Mouse (Mus musculus): ENCODE data around the gene Cdc14b.
A peak's percentile ranks its signal among the peaks of the same experiment; 100 is the strongest.
"Not testable (repeated sequence)": the region's sequence is repeated elsewhere in the genome, so short reads cannot be mapped to it uniquely, and the experiment has no call there.

Gene Cdc14b

DNA sequence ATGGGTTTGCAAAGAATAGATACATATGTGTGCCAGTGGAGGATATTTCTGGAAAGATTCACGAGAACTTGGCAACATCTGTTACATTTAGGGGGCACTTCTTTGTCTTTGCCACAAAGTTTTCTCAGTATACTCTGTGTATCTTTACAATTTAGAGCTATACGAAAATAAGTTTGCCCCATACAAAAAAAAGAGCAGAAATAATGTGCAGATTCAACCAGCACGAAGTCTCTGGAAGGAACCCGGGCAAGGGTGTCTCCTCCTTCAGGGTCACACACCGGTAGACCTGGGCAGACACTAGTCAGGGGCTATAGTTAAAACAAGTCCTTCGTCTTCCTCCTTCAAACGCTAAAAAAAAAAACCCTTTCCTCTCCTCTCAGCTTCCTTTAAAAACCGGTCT lies 1.7 kb downstream of the Cdc14b start:
- no peak for DNase-seq

DNA sequence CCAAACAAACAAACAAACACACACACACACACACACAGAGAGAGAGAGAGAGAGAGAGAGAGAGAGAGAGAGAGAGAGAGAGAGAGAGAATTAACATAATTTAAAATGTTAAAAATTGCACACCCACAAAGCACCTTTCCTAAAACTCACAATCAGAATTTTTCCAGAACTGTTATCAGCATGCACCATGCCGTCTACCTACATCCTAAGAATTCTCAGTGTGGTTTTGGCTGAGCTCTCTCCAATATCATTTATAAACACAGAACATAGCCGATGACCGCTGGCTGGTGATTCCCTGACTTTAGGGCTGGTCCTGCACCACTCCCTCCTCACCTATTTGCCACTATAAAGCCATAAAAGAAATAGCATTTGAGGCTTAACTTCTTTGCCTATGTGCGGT lies 6.7 kb downstream of the Cdc14b start:
- no peak for DNase-seq

DNA sequence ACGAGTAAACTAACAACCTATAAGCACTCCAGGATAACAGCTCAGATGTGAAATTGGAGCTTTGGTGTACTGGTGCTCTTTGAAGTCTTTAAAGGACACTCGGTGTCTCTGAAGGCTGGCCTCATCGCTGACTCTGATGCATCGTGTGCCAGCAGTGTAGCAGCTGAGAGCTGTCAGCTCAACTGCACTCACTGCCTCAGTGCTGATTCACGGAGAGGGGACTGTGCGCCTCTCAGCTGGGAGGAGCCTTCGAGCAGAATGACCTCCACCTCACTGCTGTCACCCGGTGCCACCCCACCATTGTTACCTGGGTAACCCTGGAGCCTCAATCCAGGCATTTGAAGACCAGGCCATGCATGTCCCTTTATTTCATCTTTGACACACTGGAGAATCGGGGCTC lies 7.9 kb downstream of the Cdc14b start:
- DNase-seq: no peak

DNA sequence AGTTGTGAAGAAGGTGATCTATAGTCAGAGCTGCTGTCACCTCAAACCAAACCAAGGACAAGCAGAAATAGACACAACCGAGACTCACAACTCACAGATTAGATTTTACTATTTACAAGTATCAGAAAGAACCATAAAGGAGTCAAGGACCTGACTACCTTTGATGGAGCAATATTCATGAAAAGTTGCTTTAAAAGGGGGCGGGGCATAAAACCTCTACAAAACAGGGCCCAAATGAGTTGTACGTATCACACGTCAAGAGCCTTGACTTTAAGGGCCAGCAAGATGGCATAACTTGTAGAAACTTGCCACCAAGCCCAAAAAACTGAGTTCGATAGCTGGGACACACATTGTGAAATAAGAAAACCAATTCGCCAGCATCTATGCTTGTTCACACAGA lies 10.5 kb downstream of the Cdc14b start:
- no peak for DNase-seq

GRCm38 (mm10) chr13:64259903-64260302 lies 15.2 kb downstream of the Cdc14b start:
- DNase-seq: no peak

- DNase-seq: no peak
Measured at GRCm38 (mm10) chr13:64258516-64258821, 16.6 kb downstream of the Cdc14b start.

- no peak for DNase-seq
Measured at GRCm38 (mm10) chr13:64257814-64258515, 17.1 kb downstream of the Cdc14b start.

DNA sequence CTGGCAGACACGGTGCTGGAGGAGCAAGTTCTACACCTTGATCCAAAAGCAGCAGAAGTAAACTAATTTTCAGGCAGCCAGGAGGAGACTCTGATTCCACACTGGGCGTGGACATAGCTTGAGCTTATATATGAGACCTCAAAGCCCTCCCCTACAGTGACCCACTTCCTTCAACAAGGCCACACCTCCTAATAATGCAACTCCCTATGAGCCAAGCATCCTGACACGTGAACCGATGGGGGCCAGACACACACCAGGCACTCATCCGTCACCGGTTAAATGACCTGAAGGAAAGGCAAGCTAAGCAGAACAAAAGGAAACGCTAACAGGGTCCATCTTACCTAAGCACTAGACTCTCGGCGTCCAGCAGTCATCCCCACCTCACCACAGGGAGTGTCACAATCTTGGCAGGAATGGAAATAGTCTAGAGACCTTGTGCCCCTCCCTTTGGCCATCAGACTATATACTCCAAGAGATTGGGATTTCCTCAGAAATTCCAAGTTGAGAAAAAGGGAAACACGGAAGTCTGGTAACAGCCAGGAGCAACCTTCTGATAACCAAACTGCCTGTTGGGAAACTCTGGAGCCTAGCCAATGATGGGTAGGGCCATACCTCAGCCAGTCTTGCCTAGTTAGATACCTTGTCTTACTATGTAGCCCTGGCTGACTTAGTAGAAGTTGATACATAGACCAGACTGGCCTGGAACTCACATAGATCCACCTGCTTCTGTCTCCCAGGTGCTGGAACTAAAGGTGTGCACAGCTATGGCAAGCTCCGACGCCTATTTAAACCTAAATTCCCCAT lies 17.9 kb downstream of the Cdc14b start:
- DNase-seq: peak; percentile 28

DNA sequence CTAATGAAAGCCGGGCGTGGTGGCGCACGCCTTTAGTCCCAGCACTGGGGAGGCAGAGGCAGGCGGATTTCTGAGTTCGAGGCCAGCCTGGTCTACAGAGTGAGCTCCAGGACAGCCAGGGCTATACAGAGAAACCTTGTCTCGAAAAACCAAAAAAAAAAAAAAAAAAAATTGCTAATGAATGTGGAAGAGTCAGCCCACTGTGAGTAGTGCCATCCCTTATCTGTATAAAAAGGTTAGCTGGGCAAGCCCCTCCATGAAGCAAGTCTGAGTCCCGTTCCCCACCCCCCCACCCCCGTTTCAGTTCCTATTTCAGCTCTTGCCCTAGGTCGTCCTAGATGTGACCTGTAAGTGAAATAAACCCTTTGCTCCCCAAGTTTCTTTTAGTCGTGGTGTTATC lies 20.9 kb downstream of the Cdc14b start:
- DNase-seq: not testable (repeated sequence)

DNA sequence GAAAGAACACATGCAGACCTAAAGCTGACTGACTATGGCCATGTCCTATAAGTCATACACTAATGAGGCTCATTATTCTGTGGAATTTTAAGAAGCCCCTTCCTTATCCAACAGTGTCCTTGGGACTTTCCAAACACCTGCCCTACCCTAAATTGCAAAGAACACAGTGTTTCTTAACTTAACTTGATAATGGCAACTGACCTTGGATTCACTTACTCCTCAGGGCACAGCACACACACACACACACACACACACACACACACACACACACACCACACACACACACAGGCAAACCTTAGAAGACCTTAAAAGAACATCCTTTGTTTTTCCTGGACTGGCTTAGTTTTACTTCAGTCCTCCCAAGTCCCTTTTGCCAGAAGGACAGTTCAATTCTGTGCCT lies 21.4 kb downstream of the Cdc14b start:
- DNase-seq: no peak

- no peak for DNase-seq
Measured at GRCm38 (mm10) chr13:64252147-64252546, 22.9 kb downstream of the Cdc14b start.

GRCm38 (mm10) chr13:64250363-64250762 lies 24.7 kb downstream of the Cdc14b start:
- no peak for DNase-seq

GRCm38 (mm10) chr13:64248775-64249524 lies 26.1 kb downstream of the Cdc14b start:
- DNase-seq: peak; percentile 86

GRCm38 (mm10) chr13:64248161-64248774 lies 26.8 kb downstream of the Cdc14b start:
- DNase-seq: peak; percentile 17

- no peak for DNase-seq
Measured at GRCm38 (mm10) chr13:64246106-64246505, 29.0 kb downstream of the Cdc14b start.

GRCm38 (mm10) chr13:64244685-64245261 lies 30.3 kb downstream of the Cdc14b start:
- no peak for DNase-seq

- no peak for DNase-seq
Measured at GRCm38 (mm10) chr13:64242721-64243120, 32.4 kb downstream of the Cdc14b start.

- DNase-seq: no peak
Measured at GRCm38 (mm10) chr13:64240626-64241025, 34.5 kb downstream of the Cdc14b start.

GRCm38 (mm10) chr13:64237681-64238157 lies 37.4 kb downstream of the Cdc14b start:
- no peak for DNase-seq

GRCm38 (mm10) chr13:64237000-64237680 lies 38.0 kb downstream of the Cdc14b start:
- DNase-seq: no peak

- no peak for DNase-seq
Measured at GRCm38 (mm10) chr13:64235777-64236176, 39.3 kb downstream of the Cdc14b start.

DNA sequence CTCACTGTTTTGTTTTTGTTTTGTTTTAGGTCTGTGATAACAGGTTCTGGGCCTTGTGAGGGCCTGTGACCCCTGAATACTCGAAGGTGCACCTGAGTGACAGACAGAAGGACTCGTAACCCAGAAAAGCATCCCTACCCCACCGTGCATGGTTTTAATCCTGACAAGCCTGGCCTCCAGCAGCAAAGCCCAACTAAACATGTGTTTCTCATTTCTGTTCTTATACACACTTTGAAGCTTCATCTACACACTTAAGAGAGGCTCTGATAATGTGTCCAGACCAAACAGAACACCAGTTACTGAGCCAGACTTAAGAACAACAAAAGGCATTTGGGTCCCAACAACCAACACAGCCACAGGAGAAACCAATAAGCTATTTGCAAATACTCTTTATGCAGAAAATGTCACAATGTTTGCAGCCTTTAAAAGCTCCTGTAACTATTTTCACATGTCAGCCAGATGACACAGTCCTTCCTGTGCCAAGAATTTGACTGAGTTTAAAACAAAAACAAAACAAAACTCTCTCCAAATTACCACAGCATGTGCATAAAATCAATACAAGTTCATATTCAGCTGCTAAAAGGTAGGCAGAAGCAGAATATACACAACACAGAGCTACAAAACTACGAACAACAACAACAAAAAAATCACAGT lies 39.9 kb downstream of the Cdc14b start:
- DNase-seq: no peak
